Mouse (Mus musculus) adrenal gland, postnatal 14 days (tissue): ENCODE measurements around the gene Olfr402. TPM values are rescaled to one million over a fixed set of nuclear protein-coding genes. Genes with fewer than 3 reads are reported as not detected.
"Not testable (repeated sequence)": the region's sequence is repeated elsewhere in the genome, so short reads cannot be mapped to it uniquely, and the experiment has no call there.

Experiments
- DNase-seq: peaks from one replicate; pipeline ENCODE4 v3.0.0; 2021; ENCODE audit warnings: mixed read lengths
- long read RNA-seq, 2 experiments: library from polyadenylated mRNA; stranded (forward); transcript quantifications; one replicate each; pipeline ENCODE4 v2.0.0; 2021
- total RNA-seq: library from RNA; stranded (reverse); gene quantifications from 2 replicates; pipeline ENCODE4 v1.2.3, GENCODE M21; 2021

Gene Olfr402
- not detected in 2 replicates for total RNA-seq
- long read RNA-seq, experiment 1, result 0 reads
- long read RNA-seq, experiment 2, result 0 reads

GRCm38 (mm10) chr11:74153229-74153628, at the start of gene Olfr402:
Gene Olfr402 (plus strand): TSS chr11:74153529.
- no peak for DNase-seq

GRCm38 (mm10) chr11:74105066-74105465, 48.3 kb upstream of the Olfr402 start:
- DNase-seq, result no peak

- no peak for DNase-seq
Observed at GRCm38 (mm10) chr11:74113412-74113811, 39.9 kb upstream of the Olfr402 start, which contains the start of gene Olfr401. Gene Olfr401 (plus strand): TSS chr11:74113712.

- DNase-seq, result not testable (repeated sequence)
Observed at GRCm38 (mm10) chr11:74140001-74140400, 13.3 kb upstream of the Olfr402 start.

- no peak for DNase-seq
Observed at GRCm38 (mm10) chr11:74145866-74146265, 7.5 kb upstream of the Olfr402 start.

GRCm38 (mm10) chr11:74168771-74169170, 15.4 kb downstream of the Olfr402 start:
- no peak for DNase-seq

- no peak for DNase-seq
Observed at GRCm38 (mm10) chr11:74183168-74183567, 29.8 kb downstream of the Olfr402 start.

- DNase-seq, result no peak
Observed at GRCm38 (mm10) chr11:74183745-74184144, 30.4 kb downstream of the Olfr402 start.

- no peak for DNase-seq
Observed at GRCm38 (mm10) chr11:74185949-74186348, 32.6 kb downstream of the Olfr402 start, which contains the start of gene Olfr403. Gene Olfr403 (plus strand): TSS chr11:74186249.

Other genes with a start within 250 kb of the Olfr402 start
- not detected in 2 replicates for gene Olfr395, start 244.2 kb upstream of the Olfr402 start, total RNA-seq
- not detected in 2 replicates for gene Olfr23, start 216.9 kb upstream of the Olfr402 start, total RNA-seq
- gene Olfr397, start 192.7 kb upstream of the Olfr402 start, total RNA-seq, result not detected in 2 replicates
- gene Olfr398, start 163.1 kb upstream of the Olfr402 start, total RNA-seq, result not detected in 2 replicates
- not detected in 2 replicates for gene Olfr139, start 97.0 kb upstream of the Olfr402 start, total RNA-seq
- not detected in 2 replicates for gene Olfr399, start 96.9 kb upstream of the Olfr402 start, total RNA-seq
- not detected in 2 replicates for gene Zfp616, start 83.6 kb upstream of the Olfr402 start, total RNA-seq
- gene Olfr401, start 39.8 kb upstream of the Olfr402 start, total RNA-seq, result not detected in 2 replicates
- gene Olfr403, start 32.7 kb downstream of the Olfr402 start, total RNA-seq, result not detected in 2 replicates
- gene Olfr43, start 57.9 kb downstream of the Olfr402 start, total RNA-seq, result not detected in 2 replicates
- gene Olfr406, start 106.3 kb downstream of the Olfr402 start, total RNA-seq, result not detected in 2 replicates
- gene Olfr59, start 130.2 kb downstream of the Olfr402 start, total RNA-seq, result not detected in 2 replicates
- not detected in 2 replicates for gene Olfr410, start 184.5 kb downstream of the Olfr402 start, total RNA-seq
- not detected in 2 replicates for gene Olfr411, start 199.1 kb downstream of the Olfr402 start, total RNA-seq
- gene Olfr412, start 208.5 kb downstream of the Olfr402 start, total RNA-seq, result not detected in 2 replicates